Mouse (Mus musculus) small intestine, adult 2 months (tissue): ENCODE measurements around the gene Thy1.

Experiments
- CTCF ChIP-seq: fragments of 200-500 bp; IDR thresholded peaks from 2 replicates; pipeline ENCODE4 v1.5.1; 2012; ENCODE audit warnings: low read depth, mild to moderate bottlenecking, control low read depth, inconsistent platforms, low read length, moderate library complexity, mixed read lengths; ENCODE audit not compliant: insufficient replicate concordance, insufficient read length; ENCODE audit errors: extremely low read depth
- POLR2A ChIP-seq: fragments of 200-500 bp; IDR thresholded peaks from 2 replicates; pipeline ENCODE4 v1.6.1; 2012; ENCODE audit warnings: low read depth, mild to moderate bottlenecking, control low read depth, inconsistent platforms, low read length, moderate library complexity

DNA sequence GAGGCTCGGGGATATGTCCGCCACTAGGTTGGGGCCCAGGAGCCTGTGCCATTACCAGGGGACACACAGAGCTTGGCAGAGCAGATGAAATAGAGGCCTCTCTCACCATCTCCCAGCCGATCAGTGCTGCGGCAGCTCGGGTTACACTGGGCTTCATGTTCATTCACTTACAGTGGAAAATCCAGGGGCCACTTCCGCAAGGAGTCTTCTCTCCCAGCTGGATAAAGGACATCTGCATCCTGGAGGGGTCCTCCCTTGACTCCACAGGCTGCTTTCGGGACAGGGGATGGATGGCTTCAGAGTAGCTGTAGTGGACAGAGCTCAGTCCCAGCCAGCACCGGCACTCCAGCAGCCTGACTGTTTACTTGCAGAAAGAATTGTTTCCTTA, 27.7 kb downstream of the Thy1 start:
- TF ChIP-seq CTCF (no peak), POLR2A (no peak)
